Mouse (Mus musculus): ENCODE data around the gene Fn1.

DNA sequence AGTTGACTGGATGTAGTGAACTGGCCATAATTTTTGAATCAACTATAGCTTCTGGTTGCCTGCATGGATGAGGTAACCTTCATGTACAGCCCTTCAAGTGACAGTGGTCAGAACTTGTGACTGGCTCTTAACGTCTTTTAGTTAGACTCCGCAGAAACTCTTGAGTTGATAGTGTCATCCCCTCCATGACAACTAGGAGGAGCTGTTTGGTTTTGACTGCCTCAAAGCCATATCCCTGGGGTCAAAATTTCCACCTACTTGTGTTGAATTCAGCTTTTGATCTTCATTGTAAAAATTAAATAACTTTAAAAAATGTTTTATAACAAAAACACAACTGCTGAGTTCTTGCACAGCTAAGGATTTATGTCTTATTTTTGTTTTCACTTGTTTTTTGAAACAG, 22.4 kb upstream of the Fn1 start:
- TF ChIP-seq CTCF (IDR thresholded peaks at IDR 0.05; ENCODE audit: borderline replicate concordance, insufficient read depth, low read length) = no peak
- TF ChIP-seq POLR2A (IDR thresholded peaks at IDR 0.05; ENCODE audit: low read depth, low read length) = no peak
